Mouse (Mus musculus) kidney, adult 2 months (tissue): ENCODE results near the gene Zc3h12d.

Experiments
- CTCF ChIP-seq: fragments of 200-500 bp; conservative IDR thresholded peaks from 2 replicates; pipeline ENCODE4 v1.5.1; 2011; ENCODE audit warnings: low read depth, mild to moderate bottlenecking, control low read depth, low read length, moderate library complexity, mixed read lengths; ENCODE audit not compliant: insufficient read depth, insufficient read length
- POLR2A ChIP-seq: fragments of 200-500 bp; IDR thresholded peaks from one replicate; pipeline ENCODE4 v1.6.1; 2011; ENCODE audit warnings: low read depth, low read length, control low read depth

DNA sequence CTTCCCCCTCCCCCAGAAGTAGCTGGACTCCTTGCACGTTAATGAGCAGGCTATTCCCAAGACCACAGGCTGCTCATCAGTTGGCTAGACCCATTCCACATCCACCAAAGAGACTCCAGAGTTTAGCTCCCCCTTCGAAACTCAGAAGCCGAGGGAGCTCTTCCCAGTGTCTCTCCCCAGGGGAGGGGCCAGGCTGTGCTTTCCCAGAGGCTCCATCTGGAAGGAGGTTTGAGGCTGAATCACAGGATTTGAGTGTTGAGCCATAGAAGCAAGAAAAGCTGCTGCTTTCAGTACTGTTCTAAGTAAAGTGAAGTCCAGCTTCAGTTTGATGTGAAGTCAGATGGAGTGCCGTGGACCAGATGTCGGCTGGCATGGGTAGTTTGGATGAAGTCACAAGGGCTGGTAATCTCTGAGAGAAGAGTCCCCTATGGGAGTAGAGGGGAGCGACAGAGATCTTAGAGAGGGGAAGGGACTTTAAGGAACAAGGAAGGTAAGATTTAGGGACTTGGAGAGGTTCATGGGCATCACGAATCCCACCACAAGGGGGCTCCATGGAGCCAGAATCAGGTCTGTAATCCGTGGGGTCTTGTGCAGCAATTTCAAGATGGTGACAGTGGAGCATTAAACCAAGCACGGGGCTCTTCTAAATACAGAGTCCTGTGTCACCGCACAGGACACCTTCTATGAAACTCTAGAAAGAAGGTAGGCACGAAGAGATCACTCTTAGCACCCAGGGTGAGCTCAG is 38.5 kb downstream of the Zc3h12d start:
- peak; percentile 52 for TF ChIP-seq CTCF
- TF ChIP-seq POLR2A: no peak
